Mouse (Mus musculus): ENCODE results near the gene Gclm. TPM values are rescaled to one million over a fixed set of nuclear protein-coding genes. Genes with fewer than 3 reads are reported as not detected.

Gclm gene
- 10 to 100 TPM; 44.4 to 58.1 TPM for total RNA-seq (2023)

DNA sequence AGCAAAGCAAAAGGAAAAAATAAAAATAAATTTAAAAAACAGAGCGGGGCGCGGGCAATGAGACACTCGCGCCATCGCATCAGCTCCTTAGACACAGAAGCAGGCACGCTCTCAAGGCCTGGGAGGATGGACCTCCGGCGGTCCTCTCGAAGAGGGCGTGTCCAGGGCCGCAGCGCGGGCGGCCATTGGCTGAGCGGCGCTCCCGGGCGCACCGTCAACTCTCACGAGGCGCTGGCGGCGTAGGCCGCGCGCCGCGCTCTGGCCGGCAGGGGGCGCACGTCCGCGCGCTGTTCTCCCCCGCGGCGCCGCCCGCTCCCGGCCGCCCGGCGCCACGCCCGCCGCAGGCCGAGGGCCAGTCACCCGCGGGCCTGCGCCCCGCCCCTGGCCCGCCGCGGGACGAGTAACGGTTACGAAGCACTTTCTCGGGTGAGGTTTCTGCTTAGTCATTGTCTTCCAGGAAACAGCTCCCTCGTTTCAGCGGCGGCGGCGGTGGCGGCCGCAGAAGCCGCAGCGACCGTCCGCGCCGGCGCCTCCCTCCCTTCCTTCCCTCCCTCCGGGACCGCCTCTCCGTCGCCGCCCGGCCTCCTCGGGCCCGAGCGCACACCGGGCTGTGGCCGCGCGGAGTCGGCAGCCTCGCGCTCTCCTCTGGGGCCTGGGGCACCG lies at the start of gene Gclm:
Gene Gclm (plus strand): TSS at position 343 of the 663 bp plus-strand sequence.

DNA sequence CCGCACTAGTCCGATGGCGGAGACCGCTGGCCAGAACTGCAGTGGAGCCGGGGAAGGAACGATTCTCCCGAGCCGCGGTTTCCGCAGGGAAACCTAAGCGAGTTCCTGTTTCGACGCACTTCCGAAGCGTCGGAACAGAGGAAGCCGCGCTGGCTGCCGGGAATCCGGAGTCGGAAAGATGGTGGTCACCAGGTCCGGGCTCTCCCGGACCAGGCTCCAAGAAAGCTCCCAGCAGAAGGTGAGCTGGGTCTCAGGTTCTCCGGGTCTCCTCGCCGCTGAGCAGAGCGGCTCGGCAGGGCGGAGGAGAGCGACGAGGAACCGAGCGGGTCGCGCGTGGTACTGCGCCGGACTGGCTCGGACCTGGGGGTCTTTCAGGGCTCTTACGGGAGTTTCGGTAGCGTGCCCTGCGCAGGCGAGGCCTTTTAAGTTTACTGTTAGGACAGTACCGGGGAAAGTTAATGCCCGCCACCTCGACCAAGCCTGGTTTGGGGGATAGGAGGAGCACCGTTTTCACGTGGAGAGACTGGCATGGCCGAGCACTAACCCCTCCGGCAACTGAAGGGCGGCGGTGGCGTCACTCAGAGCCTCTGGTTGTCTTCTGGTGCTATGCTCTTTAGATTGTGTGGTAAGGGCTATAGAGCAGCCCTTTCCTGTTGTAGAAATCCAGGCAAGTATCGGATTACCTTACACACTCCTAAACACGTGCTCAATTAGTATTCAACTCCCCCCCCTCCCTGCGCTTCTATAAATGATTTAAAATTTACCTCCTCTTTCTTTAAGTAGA lies 29.1 kb downstream of the Gclm start, which contains the start of gene Dnttip2:
Gene Dnttip2 (plus strand): TSS at position 148 of the 784 bp plus-strand sequence.

DNA sequence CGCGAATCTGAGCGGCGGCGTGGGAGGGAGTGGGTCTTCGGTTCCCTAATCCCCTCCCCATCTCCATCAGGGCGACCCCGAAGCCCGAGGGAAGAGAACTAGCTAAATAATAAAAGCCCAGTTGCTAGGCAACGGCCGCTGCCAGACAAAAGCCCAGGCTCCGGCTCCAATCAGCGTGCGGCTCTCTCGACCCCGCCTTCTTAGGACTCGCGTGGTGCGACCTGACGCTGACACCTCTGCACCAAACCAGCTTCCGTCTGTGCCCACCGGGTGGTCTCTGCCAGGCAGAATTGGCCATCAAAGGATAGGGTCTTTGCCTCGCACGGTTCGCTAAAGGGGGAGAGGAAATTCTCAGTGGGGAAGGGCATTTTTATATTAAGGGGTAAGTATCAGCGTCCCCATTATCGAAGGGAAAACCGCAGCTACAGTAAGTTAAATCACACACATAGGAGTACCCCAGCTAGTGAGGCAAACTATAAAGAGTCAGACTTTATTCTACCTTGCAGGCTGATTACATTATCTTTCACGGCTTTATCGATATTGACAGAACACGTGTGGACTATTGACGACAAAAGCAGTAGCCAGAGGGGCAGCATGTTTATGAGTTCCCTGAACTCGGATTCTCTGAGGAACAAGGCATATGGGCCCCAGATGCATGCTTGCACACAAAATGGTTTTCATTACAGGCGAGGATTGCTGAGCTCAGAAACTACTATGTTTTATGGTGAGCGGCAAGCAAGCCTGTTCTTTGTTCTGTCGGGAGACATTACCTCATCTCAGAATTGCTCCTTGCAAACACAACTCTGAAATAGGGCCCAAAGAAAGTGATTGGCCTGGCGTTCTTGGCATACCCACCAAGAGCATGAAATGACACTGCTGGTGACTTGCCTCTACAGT lies 48.8 kb downstream of the Gclm start, which contains the start of gene Bcar3:
Gene Bcar3 (plus strand): TSS at position 183 of the 897 bp plus-strand sequence.

Other genes starting within 250 kb of the Gclm start
- under 1 TPM; 0.09 to 0.82 TPM for gene Abca4, start 201.1 kb upstream of the Gclm start, total RNA-seq (2023)
- 10 to 100 TPM; 45.0 to 55.9 TPM for gene Dnttip2, start 28.8 kb downstream of the Gclm start, total RNA-seq (2023)
- 1 to 10 TPM; 8.3 to 8.6 TPM for gene Bcar3, start 48.6 kb downstream of the Gclm start, total RNA-seq (2023)